Mouse (Mus musculus) lung, adult 2 months (tissue): ENCODE results near the gene Bicc1. TPM values are rescaled to one million over a fixed set of nuclear protein-coding genes. Genes with fewer than 3 reads are reported as not detected.
"Not testable (repeated sequence)": the region's sequence is repeated elsewhere in the genome, so short reads cannot be mapped to it uniquely, and the experiment has no call there.

ENCODE experiments used
- DNase-seq: peaks from one replicate; pipeline ENCODE4 v3.0.0; 2022
- H3K4me1 ChIP-seq: fragments of 200-500 bp; 2 replicates; pipeline ENCODE4 v1.6.1; 2011; ENCODE audit warnings: low read length; ENCODE audit not compliant: control insufficient read depth, insufficient read depth
- H3K4me3 ChIP-seq: fragments of 200-500 bp; replicated peaks from 2 replicates; pipeline ENCODE3; 2011; ENCODE audit warnings: low read depth, mild to moderate bottlenecking, control low read depth, low read length; ENCODE audit errors: extremely low read depth
- CTCF ChIP-seq: fragments of 200-500 bp; IDR thresholded peaks from 2 replicates; pipeline ENCODE4 v1.5.1; 2011; ENCODE audit warnings: mild to moderate bottlenecking, low read length, control low read depth; ENCODE audit not compliant: insufficient read depth
- POLR2A ChIP-seq: fragments of 200-500 bp; IDR thresholded peaks from 2 replicates; pipeline ENCODE4 v1.6.1; 2011; ENCODE audit warnings: low read depth, mild to moderate bottlenecking, control low read depth, low read length, borderline replicate concordance; ENCODE audit errors: extremely low read depth
- WGBS: fragments of 180-500 bp; shearing (Covaris S2); methylation state at CpG from one replicate; pipeline ENCODE4 v1.1.7; 2018; 5-methylcytosine and 5-hydroxymethylcytosine counted together
- polyA plus RNA-seq: library from polyadenylated mRNA; depleted of rRNA; stranded (reverse); fragments of >200 nt; gene quantifications from 2 replicates; pipeline ENCODE4 v1.2.3, GENCODE M21; 2012

The Bicc1 gene
- polyA plus RNA-seq, 1 experiment = 23.5 TPM

GRCm38 (mm10) chr10:70971156-70971555 lies 188.3 kb downstream of the Bicc1 start:
- WGBS = 78% methylated on average over 11 of the region's 11 CpGs
- TF ChIP-seq POLR2A = no peak
- Histone ChIP-seq H3K4me3 (no peak overlapping the region), H3K4me1 (no peaks in the 10 kb centered on the region)
- DNase-seq = no peak

- no peaks in the 10 kb centered on the region for H3K4me1 ChIP-seq
- 76% methylated on average over 13 of the region's 13 CpGs for WGBS
These were observed 190.4 kb downstream of the Bicc1 start for GRCm38 (mm10) chr10:70968848-70969683.

GRCm38 (mm10) chr10:70966642-70967345 lies 192.7 kb downstream of the Bicc1 start:
- DNase-seq = no peak
- Histone ChIP-seq H3K4me1 (no peaks in the 10 kb centered on the region), H3K4me3 (no peak overlapping the region)
- no peak for TF ChIP-seq POLR2A
- TF ChIP-seq CTCF = no peak
- WGBS = 51% methylated on average over 16 of the region's 16 CpGs

More at GRCm38 (mm10) chr10:70968848-70969683, 190.4 kb downstream of the Bicc1 start:
- TF ChIP-seq CTCF (no peak), POLR2A (no peak)
- no peak for DNase-seq
- H3K4me3 ChIP-seq = no peak overlapping the region

GRCm38 (mm10) chr10:70964706-70965105 lies 194.8 kb downstream of the Bicc1 start:
- 41% methylated on average over 8 of the region's 8 CpGs for WGBS
- DNase-seq = no peak
- no peak for TF ChIP-seq CTCF
- Histone ChIP-seq H3K4me3 (no peak overlapping the region), H3K4me1 (no peaks in the 10 kb centered on the region)

- WGBS = 52% methylated on average over 8 of the region's 8 CpGs
- H3K4me3 ChIP-seq = no peak overlapping the region
- DNase-seq = no peak
- 0 out of 2 replicates have a peak, but pooled peaks have one; percentile 0 for TF ChIP-seq CTCF
- no peak for TF ChIP-seq POLR2A
- no peaks in the 10 kb centered on the region for H3K4me1 ChIP-seq
These were observed 195.8 kb downstream of the Bicc1 start for GRCm38 (mm10) chr10:70963599-70964193.

- Histone ChIP-seq H3K4me3 (no peak overlapping the region), H3K4me1 (no peaks in the 10 kb centered on the region)
- TF ChIP-seq CTCF (no peak), POLR2A (no peak)
- 79% methylated on average over 8 of the region's 8 CpGs for WGBS
- no peak for DNase-seq
These were observed 197.9 kb downstream of the Bicc1 start for GRCm38 (mm10) chr10:70961641-70962040.

GRCm38 (mm10) chr10:70960396-70960795 lies 199.1 kb downstream of the Bicc1 start:
- H3K4me3 ChIP-seq, DNase-seq, H3K4me1 ChIP-seq: not testable (repeated sequence)
- 93% methylated on average over 6 of the region's 6 CpGs for WGBS

- DNase-seq = no peak
- WGBS = 63% methylated on average over 5 of the region's 5 CpGs
- H3K4me3 ChIP-seq = no peak overlapping the region
- H3K4me1 ChIP-seq = no peaks in the 10 kb centered on the region
- no peak for TF ChIP-seq CTCF
These were observed 206.7 kb downstream of the Bicc1 start for GRCm38 (mm10) chr10:70952770-70953147.

- WGBS = 80% methylated on average over 11 of the region's 11 CpGs
- no peak for TF ChIP-seq CTCF
- TF ChIP-seq POLR2A = no peak
- H3K4me3 ChIP-seq = no peak overlapping the region
- no peak for DNase-seq
- no peaks in the 10 kb centered on the region for H3K4me1 ChIP-seq
These were observed 207.3 kb downstream of the Bicc1 start for GRCm38 (mm10) chr10:70952056-70952769.

- 50% methylated on average over 3 of the region's 3 CpGs for WGBS
- TF ChIP-seq CTCF = no peak
- no peak for TF ChIP-seq POLR2A
These were observed 209.4 kb downstream of the Bicc1 start for GRCm38 (mm10) chr10:70950105-70950424.

More at GRCm38 (mm10) chr10:70950105-70950424, 209.4 kb downstream of the Bicc1 start:
- H3K4me1 ChIP-seq = no peaks in the 10 kb centered on the region
- H3K4me3 ChIP-seq = no peak overlapping the region
- no peak for DNase-seq
